Mouse (Mus musculus) adrenal gland, postnatal 36 days (tissue): ENCODE measurements around the gene Gm13178. TPM values are rescaled to one million over a fixed set of nuclear protein-coding genes. Genes with fewer than 3 reads are reported as not detected.

ENCODE experiments used
- DNase-seq, 2 experiments: peaks; one replicate each; pipeline ENCODE4 v3.0.0; 2021; ENCODE audit warnings: mixed read lengths in 1 of 2
- long read RNA-seq, 2 experiments: library from polyadenylated mRNA; stranded (forward); transcript quantifications; one replicate each; pipeline ENCODE4 v2.0.0; 2021; ENCODE audit warnings: borderline sequencing depth in 2 of 2
- total RNA-seq, 2 experiments: library from RNA; stranded (reverse); gene quantifications; 2 replicates each; pipeline ENCODE4 v1.2.3; 2021

The Gm13178 gene
- not detected for total RNA-seq
- long read RNA-seq, experiment 1 = 0 reads
- long read RNA-seq, experiment 2 = 0 reads

GRCm38 (mm10) chr4:144721304-144721703 lies at the start of gene Gm13178:
TSS of gene Gm13178 (minus strand) at chr4:144721404.
- DNase-seq = no peak

GRCm38 (mm10) chr4:144765722-144766121 lies 44.5 kb upstream of the Gm13178 start:
- peak; percentile 17 to 27 for DNase-seq

DNA sequence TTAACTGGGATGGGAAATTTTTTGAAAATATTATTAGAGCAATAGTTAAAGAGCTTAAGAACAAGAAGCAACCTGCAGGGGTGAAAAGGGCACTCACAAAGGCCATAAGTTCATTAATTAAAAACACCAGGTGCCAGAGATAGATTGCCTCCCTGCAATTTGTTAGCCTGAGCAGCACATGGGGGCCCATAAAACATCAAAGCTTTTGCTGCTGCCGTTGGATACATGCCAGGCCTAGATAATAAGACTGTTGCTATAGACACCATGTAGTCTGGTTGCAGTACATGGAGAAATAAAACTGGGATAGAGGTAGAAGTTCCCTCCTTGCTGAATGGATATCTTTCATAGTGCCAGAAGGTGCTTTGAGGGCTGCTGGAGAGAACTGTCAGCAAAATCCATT lies 27.9 kb upstream of the Gm13178 start:
- no peak for DNase-seq

GRCm38 (mm10) chr4:144719691-144720090 lies 1.5 kb downstream of the Gm13178 start:
- no peak for DNase-seq

GRCm38 (mm10) chr4:144718288-144718687 lies 2.9 kb downstream of the Gm13178 start:
- DNase-seq = no peak

GRCm38 (mm10) chr4:144686268-144686667 lies 34.9 kb downstream of the Gm13178 start, which contains the start of gene Gm436:
TSS of gene Gm436 (minus strand) at chr4:144686368.
- DNase-seq = no peak

Other genes with a start within 250 kb of the Gm13178 start
- not detected for gene 9430007A20Rik, start 201.6 kb downstream of the Gm13178 start, total RNA-seq
- gene Gm13124, start 156.3 kb downstream of the Gm13178 start, total RNA-seq = not detected
- gene Aadacl4, start 107.7 kb downstream of the Gm13178 start, total RNA-seq = not detected
- not detected for gene Gm436, start 35.0 kb downstream of the Gm13178 start, total RNA-seq
- not detected for gene Gm438, start 65.2 kb upstream of the Gm13178 start, total RNA-seq
- gene Dhrs3, start 171.4 kb upstream of the Gm13178 start, total RNA-seq = 100 to 1,000 TPM in 1 of 2 experiments, 10 to 100 TPM in 1; 72.9 to 126 TPM